Mouse (Mus musculus) bone marrow macrophage, adult 2 months (primary cell): ENCODE results near the gene Mlkl. TPM values are rescaled to one million over a fixed set of nuclear protein-coding genes. Genes with fewer than 3 reads are reported as not detected.
A peak's percentile ranks its signal among the peaks of the same experiment; 100 is the strongest.
"Not testable (repeated sequence)": the region's sequence is repeated elsewhere in the genome, so short reads cannot be mapped to it uniquely, and the experiment has no call there.

ENCODE experiments used
- H3K27ac ChIP-seq: 2 replicates; pipeline ENCODE4 v1.5.1; 2012; ENCODE audit warnings: low read depth, low read length; ENCODE audit not compliant: insufficient read depth
- H3K4me1 ChIP-seq: 2 replicates; pipeline ENCODE4 v1.6.1; 2012; ENCODE audit warnings: low read length; ENCODE audit not compliant: control insufficient read depth, insufficient read depth
- H3K4me3 ChIP-seq: 2 replicates; pipeline ENCODE4 v1.5.1; 2012; ENCODE audit warnings: mild to moderate bottlenecking, low read length, moderate library complexity; ENCODE audit not compliant: insufficient read depth
- CTCF ChIP-seq: IDR thresholded peaks from 2 replicates; pipeline ENCODE4 v1.5.1; 2012; ENCODE audit warnings: low read depth, mild to moderate bottlenecking, low read length, moderate library complexity
- POLR2A ChIP-seq: IDR thresholded peaks from 2 replicates; pipeline ENCODE4 v1.6.1; 2012; ENCODE audit warnings: mild to moderate bottlenecking, low read depth, low read length, borderline replicate concordance
- polyA plus RNA-seq: library from polyadenylated mRNA; stranded (reverse); fragments of >200 nt; gene quantifications from 2 replicates; pipeline ENCODE4 v1.2.4, GENCODE M21; 2012; ENCODE audit not compliant: missing spikeins, insufficient read depth, insufficient read length

The Mlkl gene
- polyA plus RNA-seq, 1 experiment, result 21.2 TPM

DNA sequence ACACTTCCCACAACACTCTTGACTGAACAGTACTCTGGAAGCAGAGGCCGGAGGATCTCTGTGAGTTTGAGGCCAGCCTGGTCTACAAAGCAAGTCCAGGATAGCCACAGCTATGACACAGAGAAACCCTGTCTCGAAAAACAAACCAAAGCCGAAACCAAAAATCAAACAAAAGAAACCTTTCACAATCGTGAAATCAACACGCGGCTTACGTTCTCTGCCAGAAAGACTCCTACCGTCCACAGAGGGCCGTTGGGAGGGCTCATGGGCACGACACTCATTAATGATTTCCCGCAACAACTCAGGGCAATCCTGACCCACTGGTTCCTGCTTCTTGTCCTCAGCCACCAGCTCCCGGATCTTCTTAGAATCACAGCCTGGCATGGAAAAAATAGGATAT, 23.2 kb downstream of the Mlkl start:
- peaks cover 3% of the 10 kb centered on the region for H3K4me1 ChIP-seq
- H3K27ac ChIP-seq, result no peak overlapping the region
- TF ChIP-seq POLR2A (no peak), CTCF (no peak)
- H3K4me3 ChIP-seq, result no peak overlapping the region

DNA sequence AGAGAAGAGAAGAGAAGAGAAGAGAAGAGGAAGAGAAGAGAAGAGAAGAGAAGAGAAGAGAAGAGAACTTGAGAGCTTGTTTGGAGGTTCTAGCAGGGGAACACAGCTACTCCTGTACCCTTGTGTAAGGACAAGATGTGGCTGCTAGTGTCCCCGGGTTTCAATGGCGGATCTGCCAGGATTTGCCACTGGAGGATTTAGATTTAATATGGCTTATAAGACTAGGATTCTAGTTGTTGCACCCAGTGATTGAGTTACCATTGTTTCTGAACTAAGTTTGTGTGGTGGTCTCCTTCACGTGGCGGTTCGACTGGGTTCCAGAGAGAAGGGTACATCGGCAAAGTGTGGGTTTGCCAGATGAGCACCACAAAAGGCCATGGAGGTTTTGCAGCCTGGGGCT, 24.0 kb downstream of the Mlkl start:
- not testable (repeated sequence) for H3K27ac ChIP-seq, H3K4me3 ChIP-seq, H3K4me1 ChIP-seq

DNA sequence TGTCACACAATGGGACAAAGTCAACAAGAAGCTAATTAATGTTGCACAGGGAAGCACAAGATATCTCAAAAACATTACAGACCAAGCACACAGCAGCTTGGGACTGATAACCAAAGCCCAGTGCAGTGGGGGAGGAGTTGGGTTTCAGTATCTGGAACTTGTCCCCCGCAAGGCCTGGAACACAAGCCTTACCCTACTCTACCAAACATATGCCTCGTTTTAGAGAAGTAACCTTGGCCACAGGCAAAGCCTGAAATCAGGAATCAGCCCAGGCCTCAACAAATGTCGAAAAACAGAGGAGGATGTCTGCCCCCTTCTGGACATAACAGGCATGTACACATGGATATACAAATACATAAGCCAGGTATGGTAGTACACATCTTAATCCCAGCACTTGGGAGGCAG, 25.2 kb downstream of the Mlkl start:
- no peak overlapping the region for H3K27ac ChIP-seq
- H3K4me3 ChIP-seq, result no peak overlapping the region
- no peak for TF ChIP-seq POLR2A
- TF ChIP-seq CTCF, result no peak
- H3K4me1 ChIP-seq, result peaks cover 3% of the 10 kb centered on the region

DNA sequence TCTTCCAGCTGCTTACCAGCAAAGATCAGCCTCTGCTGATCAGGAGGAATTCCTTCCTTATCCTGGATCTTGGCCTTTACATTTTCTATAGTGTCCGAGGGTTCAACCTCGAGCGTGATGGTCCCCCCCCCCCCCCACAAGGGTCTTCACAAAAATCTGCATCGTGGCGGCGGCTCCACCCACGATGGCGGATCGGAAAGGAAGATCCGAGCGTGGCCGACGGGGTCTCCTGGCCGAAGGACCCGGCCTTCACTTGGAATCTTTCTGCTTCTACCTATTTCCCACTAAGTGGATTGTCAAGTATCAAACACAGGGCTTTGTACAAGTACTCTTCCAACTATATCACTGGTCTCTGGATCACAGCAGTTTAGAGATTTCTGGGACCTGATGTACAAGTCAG, 28.0 kb downstream of the Mlkl start:
- H3K4me1 ChIP-seq, H3K4me3 ChIP-seq, H3K27ac ChIP-seq: not testable (repeated sequence)

DNA sequence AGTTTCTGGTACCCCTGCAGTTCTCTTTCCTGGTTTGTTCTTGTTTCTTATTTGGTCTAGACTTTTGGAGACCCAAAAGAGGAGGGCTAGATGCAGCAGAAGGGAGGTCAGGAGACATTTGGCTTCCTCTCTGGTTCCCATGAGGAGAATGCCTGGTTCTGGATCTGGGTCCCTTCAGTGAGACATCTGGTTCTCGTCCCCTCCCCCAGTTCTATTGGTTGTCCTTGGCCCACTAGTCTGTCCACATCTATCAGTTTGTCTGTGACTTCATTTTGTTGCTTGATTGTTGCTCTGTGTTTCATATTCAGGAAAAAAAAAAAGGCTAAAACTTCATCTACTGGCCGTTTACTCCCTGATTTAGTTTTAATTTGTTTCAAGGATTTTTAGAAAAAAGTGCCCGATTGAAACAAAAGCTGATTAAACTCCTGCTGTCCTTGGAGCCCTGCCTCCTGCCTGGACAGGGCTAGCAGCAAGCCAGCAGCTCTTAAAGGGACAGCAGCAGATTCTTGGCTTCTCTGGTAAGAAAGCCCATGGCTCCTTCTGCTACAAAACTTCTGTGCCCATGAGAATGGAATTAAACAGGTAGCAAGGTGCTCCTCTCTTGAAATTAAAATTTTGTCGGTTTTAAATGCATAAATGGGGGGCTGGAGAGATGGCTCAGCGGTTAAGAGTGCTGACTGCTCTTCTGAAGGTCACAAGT, 32.8 kb downstream of the Mlkl start:
- no peak for TF ChIP-seq CTCF
- no peak for TF ChIP-seq POLR2A
- no peaks in the 10 kb centered on the region for H3K4me1 ChIP-seq
- H3K4me3 ChIP-seq, result no peak overlapping the region
- H3K27ac ChIP-seq, result no peak overlapping the region

DNA sequence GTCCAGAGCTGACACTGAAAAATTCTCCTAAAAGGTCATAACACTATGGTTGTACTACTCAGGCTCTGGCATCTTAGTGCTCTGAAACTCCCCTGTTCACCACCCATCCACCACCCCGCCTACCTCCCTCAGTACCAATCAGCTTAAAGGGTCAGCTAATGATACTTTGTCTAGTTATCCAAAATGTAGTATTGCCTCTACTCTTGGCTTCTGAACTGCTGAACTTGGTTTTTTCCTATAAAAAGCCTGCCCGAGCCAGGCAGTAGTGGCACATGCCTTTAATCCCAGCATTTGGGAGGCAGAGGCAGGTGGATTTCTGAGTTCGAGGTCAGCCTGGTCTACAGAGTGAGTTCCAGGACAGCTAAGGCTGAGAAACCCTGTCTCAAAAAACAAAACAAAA, 33.6 kb downstream of the Mlkl start:
- no peak overlapping the region for H3K27ac ChIP-seq
- H3K4me3 ChIP-seq, result no peak overlapping the region
- no peak for TF ChIP-seq POLR2A
- no peak for TF ChIP-seq CTCF
- no peaks in the 10 kb centered on the region for H3K4me1 ChIP-seq

DNA sequence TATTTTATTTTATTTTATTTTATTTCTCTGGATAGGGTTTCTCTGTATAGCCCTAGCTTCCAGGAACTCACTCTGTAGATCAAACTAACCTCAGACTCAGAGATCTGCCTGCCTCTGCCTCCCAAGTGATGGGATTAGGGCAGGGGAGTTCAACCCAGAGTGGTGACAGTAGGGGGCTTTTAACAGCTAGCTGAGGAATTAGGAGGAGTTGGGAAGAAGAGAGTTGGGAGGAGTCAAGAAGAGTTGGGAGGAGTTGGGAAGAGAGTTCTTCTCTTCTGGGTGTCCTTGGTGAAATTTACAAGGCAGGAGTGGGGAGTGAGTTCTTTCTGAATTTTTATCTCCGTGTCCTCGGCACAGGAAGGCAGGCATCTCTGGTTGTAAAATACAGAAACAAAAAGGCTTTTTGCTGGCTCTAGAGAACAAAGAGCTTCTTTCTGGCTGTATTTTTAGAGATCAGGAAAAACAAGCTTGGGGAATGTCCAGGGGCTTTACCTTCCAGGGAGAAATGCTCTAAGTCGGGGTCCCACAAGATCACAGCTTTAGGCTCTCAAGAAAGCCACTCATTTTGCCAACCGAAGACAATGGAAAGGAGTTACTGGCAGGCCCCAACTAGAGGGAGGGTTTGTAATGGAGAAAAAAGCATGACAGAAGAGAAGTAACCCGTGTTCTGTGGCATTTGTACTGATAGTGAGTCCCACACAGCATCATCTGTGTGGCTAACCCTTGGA, 34.7 kb downstream of the Mlkl start:
- not testable (repeated sequence) for H3K4me1 ChIP-seq, H3K27ac ChIP-seq, H3K4me3 ChIP-seq

DNA sequence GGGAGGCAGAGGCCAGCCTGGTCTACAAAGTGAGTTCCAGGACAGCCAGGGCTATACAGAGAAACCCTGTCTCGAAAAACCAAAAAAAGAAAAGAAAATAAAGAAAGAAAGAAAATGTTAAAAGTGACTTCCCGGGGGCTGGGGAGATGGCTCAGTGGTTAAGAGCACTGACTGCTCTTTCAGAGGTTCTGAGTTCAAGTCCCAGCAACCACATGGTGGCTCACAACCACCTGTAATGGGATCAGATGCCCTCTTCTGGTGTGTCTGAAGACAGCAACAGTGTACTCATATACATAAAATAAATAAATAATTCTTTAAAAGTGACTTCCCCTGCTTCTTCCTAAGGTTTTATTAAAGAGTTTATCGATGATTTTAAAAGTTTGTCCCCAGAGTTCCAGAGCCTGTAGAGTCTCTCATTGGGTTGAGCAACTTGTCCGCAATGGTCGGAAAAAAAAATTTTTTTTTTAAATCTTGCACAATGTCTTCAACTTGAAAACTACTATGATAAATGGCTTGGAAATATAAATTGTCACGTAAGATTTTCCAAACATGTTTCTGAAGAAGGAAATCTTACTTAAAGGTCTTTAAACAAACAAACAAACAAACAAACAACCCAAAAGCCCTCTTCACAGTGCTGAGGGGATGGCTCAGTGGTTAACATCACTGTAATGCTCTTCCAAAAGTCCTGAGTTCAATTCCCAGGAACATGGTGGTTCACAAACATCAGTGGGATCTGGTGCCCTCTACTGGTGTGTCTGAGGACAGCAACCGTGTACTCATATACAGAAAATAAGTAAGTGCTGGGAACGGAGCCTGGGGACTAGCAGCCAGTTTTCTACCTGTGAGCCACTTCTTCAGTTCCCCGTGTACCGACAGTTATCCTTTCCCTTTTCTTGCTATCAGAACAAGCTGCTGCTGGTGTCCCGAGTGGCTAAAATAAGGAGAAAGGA, 37.1 kb downstream of the Mlkl start:
- peak overlapping the region; percentile 49 for H3K27ac ChIP-seq
- H3K4me3 ChIP-seq, result peak overlapping the region; percentile 29; the same call in 1 of the 2 replicates
- TF ChIP-seq CTCF (no peak), POLR2A (no peak)
- peaks cover 5% of the 10 kb centered on the region for H3K4me1 ChIP-seq

DNA sequence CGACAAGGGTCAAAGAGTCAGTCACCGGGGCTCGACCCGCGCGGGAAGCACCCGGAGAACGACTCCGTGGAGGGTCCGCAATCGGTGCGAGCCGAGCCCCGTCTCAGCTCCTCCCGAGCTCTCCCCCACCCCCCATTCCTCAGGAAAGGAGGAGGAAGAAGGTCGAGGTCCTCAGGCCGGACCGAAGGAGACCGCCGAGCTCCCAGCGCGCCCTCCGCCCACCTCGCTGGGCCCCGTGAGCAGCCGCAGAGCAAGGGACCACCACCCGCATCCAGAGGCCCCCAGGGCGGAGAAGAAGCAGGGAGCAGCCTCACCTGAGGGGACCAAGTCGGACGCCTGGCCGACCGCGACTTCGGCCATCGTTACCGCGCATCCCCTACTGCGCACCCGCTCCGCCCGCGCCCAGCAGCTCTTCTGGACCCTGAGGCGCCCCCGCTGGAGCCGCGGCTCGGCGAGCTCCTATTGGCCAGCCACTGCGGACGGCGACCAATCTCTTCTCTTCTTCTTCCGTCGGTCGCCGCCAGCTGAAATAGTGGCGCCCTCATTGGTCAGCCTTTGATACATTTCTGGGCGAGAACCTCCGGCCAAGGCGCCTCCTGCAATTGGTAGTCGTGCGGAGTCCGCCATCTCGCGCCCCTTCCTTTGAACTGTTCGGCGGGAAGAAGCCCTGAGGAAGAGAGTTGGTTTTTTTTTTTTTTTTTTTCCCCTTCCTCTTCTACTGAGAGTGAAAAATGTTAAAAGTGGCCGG, 38.0 kb downstream of the Mlkl start, which contains the start of gene Rfwd3:
Gene Rfwd3 (minus strand): TSS at position 402 of the 748 bp plus-strand sequence.
- H3K4me1 ChIP-seq, result peaks cover 5% of the 10 kb centered on the region
- H3K27ac ChIP-seq, result peak within 1 kb of the TSS; percentile 83
- TF ChIP-seq CTCF (no peak), POLR2A (0 out of 2 replicates have a peak, but pooled peaks have one; percentile 35)

More for the DNA sequence above, 38.0 kb downstream of the Mlkl start, which contains the start of gene Rfwd3:
- peak within 1 kb of the TSS; percentile 94 for H3K4me3 ChIP-seq
